Mouse (Mus musculus) liver, adult (tissue): ENCODE measurements around the gene Birc2.

Experiments used
- GATA4 ChIP-seq: IDR thresholded peaks from 2 replicates; pipeline ENCODE4 v1.6.1; 2014; ENCODE audit warnings: mild to moderate bottlenecking, low read length; ENCODE audit not compliant: insufficient replicate concordance

Gene Birc2

GRCm38 (mm10) chr9:7836905-7837805, at the start of gene Birc2:
Birc2 (minus strand) TSS chr9:7837064.
- peak; percentile 79; the same call in 1 of the 2 replicates for TF ChIP-seq GATA4

DNA sequence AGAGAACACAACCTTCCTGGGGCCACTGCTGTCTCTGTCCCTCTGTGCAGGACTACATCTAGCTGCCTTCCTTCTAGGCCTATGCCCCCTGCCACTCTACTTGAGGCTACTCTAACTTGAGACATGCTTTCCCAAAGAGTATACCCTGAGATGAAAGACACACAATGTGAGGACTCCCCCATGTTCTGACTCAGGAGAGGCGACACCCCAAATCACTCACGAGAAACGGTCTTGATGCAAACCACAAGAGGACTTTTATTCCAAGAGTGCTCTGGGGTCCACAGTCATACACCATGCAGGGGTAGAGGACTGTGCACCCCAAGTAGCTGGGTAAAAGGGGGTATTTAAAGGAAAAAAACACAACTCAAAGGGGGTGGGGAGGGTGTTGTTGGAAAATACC, 47.5 kb upstream of the Birc2 start:
- TF ChIP-seq GATA4 = no peak

DNA sequence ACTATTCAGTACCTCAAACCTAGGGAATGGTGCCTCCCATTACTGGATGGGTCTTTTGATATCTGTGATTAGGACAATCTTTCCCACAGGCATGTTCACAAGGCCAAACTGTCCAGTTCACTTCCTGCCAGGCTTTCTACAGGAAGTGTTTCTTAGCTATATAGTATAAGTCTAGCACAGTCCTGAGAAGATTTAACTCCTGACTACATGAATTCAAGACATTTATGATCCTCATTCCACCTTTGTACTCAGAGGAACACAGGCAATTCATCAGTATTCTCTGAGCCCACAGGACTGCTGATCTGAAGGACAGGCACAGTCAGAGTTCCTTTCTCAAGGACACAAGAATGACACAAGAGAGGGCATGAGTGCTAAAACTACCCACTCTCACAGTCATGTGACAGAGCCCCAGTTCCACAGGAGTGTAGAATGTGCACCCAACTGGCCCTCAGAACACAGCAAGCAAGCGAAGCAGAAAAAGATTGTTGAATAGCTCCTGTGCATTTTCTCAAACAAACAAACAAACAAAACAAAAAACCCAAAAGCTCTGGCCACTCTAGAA, 45.5 kb upstream of the Birc2 start:
- no peak for TF ChIP-seq GATA4

DNA sequence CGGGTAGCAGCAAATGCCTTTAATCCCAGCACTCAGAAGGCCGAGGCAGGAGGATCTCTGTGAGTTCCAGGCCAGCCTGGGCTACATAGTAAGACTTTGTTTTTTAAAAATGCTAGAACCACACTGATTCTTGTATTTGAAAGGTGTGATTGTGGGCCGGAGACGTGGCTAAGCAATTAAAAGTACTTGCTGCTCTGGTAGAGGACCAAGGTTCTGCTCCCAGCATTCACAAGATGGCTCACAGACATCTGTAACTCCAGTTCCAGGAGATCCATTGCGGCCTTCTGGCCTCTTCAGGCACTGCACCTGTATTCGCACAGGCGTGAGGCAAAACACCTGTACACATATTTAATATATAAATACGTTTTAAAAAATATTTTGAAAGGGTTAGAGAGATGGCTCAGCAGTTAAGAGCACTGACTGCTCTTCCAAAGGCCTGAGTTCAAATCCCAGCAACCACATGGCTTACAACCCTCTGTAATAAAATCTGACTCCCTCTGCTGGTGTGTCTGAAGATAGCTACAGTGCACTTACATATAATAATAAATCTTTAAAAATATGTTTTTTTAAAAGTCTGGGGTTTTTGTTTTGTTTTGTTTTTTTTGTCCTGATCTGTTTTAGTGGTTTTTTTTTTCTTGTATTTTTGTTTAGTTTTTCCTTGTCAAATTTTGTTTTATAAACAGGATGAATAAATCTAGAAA, 36.8 kb upstream of the Birc2 start:
- no peak for TF ChIP-seq GATA4

DNA sequence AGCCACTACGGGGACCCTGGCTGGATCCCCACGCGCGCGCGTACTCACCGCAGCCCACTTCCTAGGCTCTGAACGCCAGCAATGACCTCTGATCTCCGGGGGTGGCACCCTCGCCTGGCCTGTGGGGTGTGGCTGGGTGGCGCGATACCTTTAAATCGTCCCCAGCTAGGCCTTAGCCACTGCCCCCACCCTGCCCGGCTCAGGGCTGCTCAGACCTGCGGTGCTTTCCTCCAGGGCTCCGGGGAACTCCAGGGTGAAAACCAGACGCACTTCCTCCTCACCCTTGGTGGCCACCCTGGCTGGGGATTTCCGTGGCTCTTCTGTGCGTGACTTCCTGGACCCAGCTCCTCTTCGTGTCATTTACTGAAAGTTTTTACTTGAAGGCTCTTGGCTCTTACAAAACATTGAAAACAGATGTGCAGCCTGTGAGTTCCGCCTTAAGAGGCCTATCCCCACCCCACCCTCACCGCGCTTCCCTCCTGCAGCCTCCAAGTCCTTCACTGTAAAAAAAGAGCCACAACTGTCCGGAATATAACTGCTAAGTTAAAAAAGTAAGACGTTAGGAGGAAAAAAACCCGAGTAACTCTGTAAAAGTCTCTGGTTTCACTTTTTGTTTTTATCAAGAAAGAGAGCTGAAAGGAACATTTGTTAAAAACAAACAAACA, 36.0 kb upstream of the Birc2 start, which contains the start of gene Birc3:
TSS of gene Birc3 (minus strand) at position 412 of the 665 bp plus-strand sequence.
- no peak; the same call in 1 of the 2 replicates for TF ChIP-seq GATA4

DNA sequence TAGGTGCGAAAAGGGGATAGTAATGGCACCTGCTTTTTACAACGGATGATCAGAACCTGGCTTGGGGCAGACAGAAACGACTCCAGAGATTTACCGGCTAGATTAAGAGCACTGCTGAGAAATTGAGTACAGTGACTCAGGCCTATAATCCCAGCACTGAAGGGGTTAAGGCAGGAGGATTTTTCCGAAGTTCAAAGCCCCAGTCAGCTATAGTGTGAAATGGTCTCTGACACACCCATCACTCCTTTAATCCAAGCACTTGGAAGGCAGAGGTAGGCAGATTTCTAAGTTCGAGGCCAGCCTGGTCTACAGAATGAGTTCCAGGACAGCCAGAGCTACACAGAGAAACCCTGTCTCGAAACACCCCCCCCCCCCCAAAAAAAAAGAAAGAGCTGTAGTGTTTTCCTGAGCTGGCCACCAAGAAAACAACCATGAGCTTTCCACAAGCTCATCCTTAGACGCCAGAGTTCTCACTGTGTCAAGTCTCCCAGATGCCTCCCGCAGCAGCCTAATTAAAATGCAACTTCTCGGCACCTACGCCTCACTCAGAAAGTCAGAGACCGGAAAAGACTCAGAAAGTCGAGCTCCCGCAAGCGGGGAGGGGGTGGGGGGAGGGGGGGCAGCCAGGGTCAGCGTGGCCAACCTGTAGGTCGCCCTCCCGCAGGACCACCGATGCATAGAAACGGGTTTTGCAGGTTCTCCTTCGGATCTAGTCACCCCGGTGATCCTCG, 35.3 kb upstream of the Birc2 start:
- TF ChIP-seq GATA4 = no peak

GRCm38 (mm10) chr9:7871316-7872043, 34.6 kb upstream of the Birc2 start:
- TF ChIP-seq GATA4 = no peak

- no peak for TF ChIP-seq GATA4
Observed at GRCm38 (mm10) chr9:7870556-7871315, 33.9 kb upstream of the Birc2 start.

GRCm38 (mm10) chr9:7868838-7869491, 32.1 kb upstream of the Birc2 start:
- no peak for TF ChIP-seq GATA4

- peak; percentile 80; the same call in 1 of the 2 replicates for TF ChIP-seq GATA4
Observed at GRCm38 (mm10) chr9:7867981-7868380, 31.1 kb upstream of the Birc2 start.

GRCm38 (mm10) chr9:7860976-7861375, 24.1 kb upstream of the Birc2 start:
- no peak for TF ChIP-seq GATA4

DNA sequence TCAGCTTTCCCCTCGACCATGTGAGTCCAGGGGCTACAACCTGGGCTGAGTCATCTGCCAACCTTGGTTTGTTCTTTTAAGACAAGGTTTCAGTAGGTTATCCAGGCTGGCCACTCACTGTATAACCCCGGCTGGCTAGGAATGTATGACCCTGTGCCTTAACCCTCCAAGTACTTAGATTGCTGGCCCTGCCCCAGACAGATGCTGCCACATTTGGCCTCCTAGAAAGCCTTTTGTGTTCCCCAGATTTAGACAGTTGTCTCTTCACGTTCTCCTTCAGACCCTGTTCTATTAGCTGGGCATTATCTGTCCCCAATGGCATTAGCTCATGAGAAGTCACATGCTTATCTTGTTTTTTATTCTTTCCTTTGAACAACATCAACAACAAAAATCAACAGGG, 19.0 kb upstream of the Birc2 start:
- TF ChIP-seq GATA4 = no peak

DNA sequence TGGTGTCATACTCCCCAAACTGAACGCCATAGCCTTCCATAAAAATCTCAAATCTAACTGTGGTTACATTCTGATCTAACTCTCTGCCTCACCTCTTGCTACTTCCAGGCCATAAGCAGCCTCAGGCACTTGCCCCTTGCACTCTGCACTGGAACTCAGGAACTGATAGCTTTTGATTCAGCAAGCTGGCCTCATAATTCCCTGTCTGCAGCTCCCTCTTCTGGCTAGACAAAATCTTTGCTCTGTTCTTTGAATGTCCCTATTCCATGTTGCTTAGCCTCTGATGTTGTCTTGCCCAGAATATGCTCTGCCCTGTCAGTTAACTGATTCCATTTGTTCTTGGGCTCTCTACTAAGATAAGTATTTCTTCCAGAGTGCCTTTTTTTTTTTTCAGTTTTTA, 18.5 kb upstream of the Birc2 start:
- TF ChIP-seq GATA4 = peak; percentile 57; the same call in 1 of the 2 replicates
